9 mouse cellular contexts compared by ENCODE assay signal in the genomic region with DNA sequence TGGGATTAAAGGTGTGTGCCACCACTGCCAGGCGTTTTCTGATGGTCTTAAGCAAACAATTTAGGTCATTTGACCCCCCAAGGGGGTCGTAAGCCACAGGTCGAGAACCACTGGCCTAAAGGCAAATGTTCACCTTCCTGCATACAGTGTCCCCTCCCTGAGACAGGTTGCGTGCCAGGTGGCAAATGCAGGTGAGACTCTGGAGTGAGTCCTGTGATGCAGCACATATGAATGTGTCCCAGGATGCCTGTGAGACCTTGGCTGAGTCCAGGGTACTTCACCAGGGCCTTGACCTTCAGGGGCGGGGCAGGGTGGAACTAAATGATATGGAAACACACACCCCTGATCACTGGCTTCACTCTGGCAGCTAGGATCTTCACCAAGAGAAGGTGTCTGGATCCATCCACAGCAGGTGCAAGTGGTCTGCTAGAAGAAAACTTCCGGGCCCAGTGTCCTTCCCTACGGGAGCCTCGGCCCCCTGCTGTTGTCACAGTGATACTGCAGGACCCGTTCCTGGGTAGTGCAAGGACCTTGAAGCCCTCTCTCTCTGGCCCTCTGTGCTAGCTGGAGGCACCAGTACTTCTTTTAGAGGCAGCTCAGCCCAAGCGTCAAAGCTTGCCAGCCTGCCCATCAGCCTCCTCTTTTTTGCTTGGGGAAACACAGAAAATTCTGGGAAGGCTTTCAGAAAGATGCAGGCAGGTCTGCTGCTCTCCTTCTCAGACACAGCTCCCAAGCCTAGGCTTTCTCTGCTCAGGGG. TPM values are rescaled to one million over a fixed set of nuclear protein-coding genes. Genes with fewer than 3 reads are reported as not detected.
DNase-seq lines count a peak whose midpoint lies in the region; ATAC-seq lines count a peak whose summit lies in the region.
"Had no signal": no experiment of that assay in that cellular context is flagged by ENCODE, and none has a peak within 500 bp of the region (broad histone marks: within the 10 kb centered on the region; RNA-seq: fewer than 3 reads in every experiment).

No protein-coding gene starts in this region.

- peak; percentile 60 to 73 for DNase-seq in heart, adult 18-20 months
- DNase-seq in heart, adult 9 months (ENCODE audit: low spot score in 2 of 2), result no peak
- peak; percentile 46 for DNase-seq in A20 (ENCODE audit: low read depth, low spot score)
- DNase-seq in adrenal gland, postnatal 10 days, result peak; percentile 75
- DNase-seq in gastrocnemius, postnatal 10 days, result peak; percentile 72
- peak; percentile 68 to 73 for DNase-seq in kidney, postnatal 25 days
- no peak for DNase-seq in urinary bladder, adult 18-20 months (ENCODE audit: low spot score in 2 of 2)

- ATAC-seq in megakaryocyte-erythroid progenitor cell, adult 5-6 weeks (replicated peaks; ENCODE audit: low FRiP score, low TSS enrichment, poor library complexity, severe bottlenecking), result peak; percentile 42

RNA-seq across cellular contexts. Expression of gene Gm9821, which starts 13.4 kb away (rescaled TPM):
- total RNA-seq in heart, adult 18-20 months (2021), result not detected
- total RNA-seq in adrenal gland, postnatal 10 days (2021), result not detected
- total RNA-seq in gastrocnemius, postnatal 10 days (2021), result not detected
- not detected in 2 replicates for total RNA-seq in megakaryocyte-erythroid progenitor cell, adult 5-6 weeks (2014; fragmentation: Nextera tagmentation)
- 0.33 and 1.5 TPM in 2 replicates for total RNA-seq in megakaryocyte-erythroid progenitor cell, adult 5-6 weeks (2017)
- total RNA-seq: left cerebral cortex, adult 18-20 months had no signal

RNA-seq across cellular contexts. Expression of gene Dgkz, which starts 16.8 kb away (rescaled TPM):
- 10 to 100 TPM; 33.8 to 35.9 TPM for total RNA-seq in heart, adult 18-20 months (2021)
- 10 to 100 TPM; 64.4 to 72.1 TPM for total RNA-seq in adrenal gland, postnatal 10 days (2021)
- total RNA-seq in gastrocnemius, postnatal 10 days (2021), result 10 to 100 TPM; 60.5 to 84.3 TPM
- total RNA-seq in megakaryocyte-erythroid progenitor cell, adult 5-6 weeks (2014; fragmentation: Nextera tagmentation), result 172 and 204 TPM in 2 replicates
- 44.4 and 60.2 TPM in 2 replicates for total RNA-seq in megakaryocyte-erythroid progenitor cell, adult 5-6 weeks (2017)

RNA-seq across cellular contexts. Expression of gene Mdk, which starts 26.8 kb away (rescaled TPM):
- total RNA-seq in heart, adult 18-20 months (2021), result 1 to 10 TPM; 2.3 to 2.9 TPM
- total RNA-seq in adrenal gland, postnatal 10 days (2021), result 10 to 100 TPM; 30.8 to 36.7 TPM
- 10 to 100 TPM; 43.3 to 55.2 TPM for total RNA-seq in gastrocnemius, postnatal 10 days (2021)
- total RNA-seq in megakaryocyte-erythroid progenitor cell, adult 5-6 weeks (2014; fragmentation: Nextera tagmentation), result 2.1 TPM in 1 of 2 replicates, not detected in the other
- 0.75 TPM in 1 of 2 replicates, not detected in the other for total RNA-seq in megakaryocyte-erythroid progenitor cell, adult 5-6 weeks (2017)

RNA-seq across cellular contexts. Expression of gene Chrm4, which starts 31.8 kb away (rescaled TPM):
- not detected for total RNA-seq in heart, adult 18-20 months (2021)
- total RNA-seq in adrenal gland, postnatal 10 days (2021), result under 1 TPM; 0.18 to 0.27 TPM
- under 1 TPM in 1 of 2 experiments, not detected in 1; 0.16 TPM for total RNA-seq in gastrocnemius, postnatal 10 days (2021)
- 0.94 TPM in 1 of 2 replicates, not detected in the other for total RNA-seq in megakaryocyte-erythroid progenitor cell, adult 5-6 weeks (2014; fragmentation: Nextera tagmentation)
- total RNA-seq in megakaryocyte-erythroid progenitor cell, adult 5-6 weeks (2017), result not detected in 2 replicates

Comparison
In these comparisons a context has a peak if more than half of its experiments do, and no peak if none do; other contexts are left out.
1. DNase-seq: peak in heart, adult 18-20 months (2 of 2), A20 (single experiment), adrenal gland, postnatal 10 days (single experiment), gastrocnemius, postnatal 10 days (single experiment) and kidney, postnatal 25 days (2 of 2); none in heart, adult 9 months (0 of 2) and urinary bladder, adult 18-20 months (0 of 2).
2. RNA of gene Mdk, which starts 26.8 kb away (total RNA-seq): 43.3 to 55.2 TPM in gastrocnemius, postnatal 10 days and 30.8 to 36.7 TPM in adrenal gland, postnatal 10 days; 2.3 to 2.9 TPM in heart, adult 18-20 months and 0.75 to 2.1 TPM in megakaryocyte-erythroid progenitor cell, adult 5-6 weeks; every median in the first group is over 4 times any median in the second.